Mouse (Mus musculus): ENCODE data around the gene Krt76. TPM values are rescaled to one million over a fixed set of nuclear protein-coding genes. Genes with fewer than 3 reads are reported as not detected.

Krt76 gene
- polyA plus RNA-seq, 1 experiment from 2014 or later = not detected

- Histone ChIP-seq H3K4me1 (ENCODE audit: control insufficient read depth in 2 of 2, insufficient read depth in 2 of 2, low read length in 2 of 2) (peaks cover 11 to 17% of the 10 kb centered on the region in 2 experiments), H3K27me3 (ENCODE audit: control insufficient read depth, insufficient read depth, low read length) (peaks cover 23% of the 10 kb centered on the region; the same call in 1 of the 2 replicates), H3K36me3 (ENCODE audit: control insufficient read depth, insufficient read depth, low read length) (no peaks in the 10 kb centered on the region), H3K4me2 (ENCODE audit: low read length) (no peak overlapping the region), H3K9me3 (ENCODE audit: control insufficient read depth, low read length) (no peaks in the 10 kb centered on the region), H3K27ac (replicated peaks in 1 of 2; ENCODE audit: control insufficient read depth in 1 of 2, insufficient read depth in 1 of 2, low read depth in 2 of 2, low read length in 2 of 2) (no peak overlapping the region), H3K4me3 (ENCODE audit: control insufficient read depth in 1 of 2, insufficient read depth in 1 of 2, low read depth in 1 of 2, low read length in 2 of 2) (no peak overlapping the region), H3K9ac (ENCODE audit: low read length) (no peak overlapping the region)
- WGBS = 64% methylated on average over 12 of the region's 12 CpGs
- ATAC-seq (ENCODE audit: insufficient number of reproducible peaks, insufficient read depth, low FRiP score, low read depth) = no peak
These were observed 34.8 kb upstream of the Krt76 start for GRCm38 (mm10) chr15:101927340-101928080.

DNA sequence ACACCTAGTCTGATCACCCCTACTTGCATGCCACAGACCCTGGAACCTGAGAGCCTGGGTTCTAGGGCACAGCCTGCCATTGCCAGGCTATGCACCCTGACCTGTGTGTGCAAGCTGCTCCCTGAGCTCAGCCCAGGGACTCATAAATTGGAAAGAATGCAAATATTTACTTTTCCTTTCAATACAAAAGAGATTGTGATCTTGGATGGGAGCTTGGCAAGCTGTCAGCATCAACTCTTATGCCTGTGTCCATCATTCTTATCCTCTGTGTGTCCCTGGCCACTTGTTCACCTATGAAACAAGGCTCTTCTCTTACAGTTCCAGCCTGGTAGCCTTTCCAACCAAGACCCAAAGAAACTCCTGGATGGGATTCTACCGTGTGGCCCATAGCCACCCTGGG, 32.3 kb upstream of the Krt76 start:
- no peak overlapping the region for H3K27ac ChIP-seq (replicated peaks in 1 of 2; ENCODE audit: control insufficient read depth in 1 of 2, insufficient read depth in 1 of 2, low read depth in 2 of 2, low read length in 2 of 2)

DNA sequence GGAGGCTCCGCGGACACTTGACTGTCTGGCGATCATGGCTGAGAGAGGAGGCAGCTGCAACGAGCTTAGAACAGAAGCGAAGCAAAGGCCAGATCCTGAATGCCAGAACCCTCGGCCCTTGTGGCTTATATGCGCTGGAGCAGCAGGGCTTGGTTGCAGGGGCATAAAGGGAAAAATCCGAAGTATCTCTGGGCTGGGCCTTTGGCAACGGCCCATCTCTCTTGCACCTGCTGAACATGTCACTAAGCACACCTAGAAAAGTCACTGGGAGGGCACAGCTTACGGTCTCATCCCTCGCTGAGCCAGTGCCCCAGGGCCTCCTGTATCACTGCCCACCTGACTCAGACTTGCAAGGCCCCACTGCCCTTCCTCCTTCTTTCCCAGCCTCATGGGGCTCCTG, 31.9 kb upstream of the Krt76 start, which contains the start of gene Krt4:
Gene Krt4 (minus strand): TSS at position 101 of the 400 bp plus-strand sequence.
- no peak for ATAC-seq (ENCODE audit: insufficient number of reproducible peaks, insufficient read depth, low FRiP score, low read depth)
- Histone ChIP-seq H3K9ac (ENCODE audit: low read length) (no peak within 1 kb of the TSS), H3K4me3 (ENCODE audit: control insufficient read depth in 1 of 2, insufficient read depth in 1 of 2, low read depth in 1 of 2, low read length in 2 of 2) (no peak within 1 kb of the TSS), H3K27me3 (ENCODE audit: control insufficient read depth, insufficient read depth, low read length) (peaks cover 9% of the 10 kb centered on the region; the same call in 1 of the 2 replicates), H3K4me2 (ENCODE audit: low read length) (no peak within 1 kb of the TSS), H3K4me1 (ENCODE audit: control insufficient read depth in 2 of 2, insufficient read depth in 2 of 2, low read length in 2 of 2) (peaks cover 6% of the 10 kb centered on the region in 2 experiments; a peak in 3 of 4 replicates), H3K36me3 (ENCODE audit: control insufficient read depth, insufficient read depth, low read length) (no peaks in the 10 kb centered on the region), H3K9me3 (ENCODE audit: control insufficient read depth, low read length) (no peaks in the 10 kb centered on the region), H3K27ac (replicated peaks in 1 of 2; ENCODE audit: control insufficient read depth in 1 of 2, insufficient read depth in 1 of 2, low read depth in 2 of 2, low read length in 2 of 2) (no peak within 1 kb of the TSS)
- WGBS = 72% methylated on average over 11 of the region's 11 CpGs

More for the DNA sequence above, 32.3 kb upstream of the Krt76 start:
- Histone ChIP-seq H3K9ac (ENCODE audit: low read length) (no peak overlapping the region), H3K27me3 (ENCODE audit: control insufficient read depth, insufficient read depth, low read length) (peaks cover 11% of the 10 kb centered on the region; the same call in 1 of the 2 replicates), H3K36me3 (ENCODE audit: control insufficient read depth, insufficient read depth, low read length) (no peaks in the 10 kb centered on the region), H3K4me1 (ENCODE audit: control insufficient read depth in 2 of 2, insufficient read depth in 2 of 2, low read length in 2 of 2) (peaks cover 9 to 10% of the 10 kb centered on the region in 2 experiments), H3K4me3 (ENCODE audit: control insufficient read depth in 1 of 2, insufficient read depth in 1 of 2, low read depth in 1 of 2, low read length in 2 of 2) (no peak overlapping the region), H3K9me3 (ENCODE audit: control insufficient read depth, low read length) (no peaks in the 10 kb centered on the region), H3K4me2 (ENCODE audit: low read length) (no peak overlapping the region)
- ATAC-seq (ENCODE audit: insufficient number of reproducible peaks, insufficient read depth, low FRiP score, low read depth) = no peak
- WGBS = 81% methylated on average over 1 of the region's 1 CpGs

GRCm38 (mm10) chr15:101922296-101922695, 29.6 kb upstream of the Krt76 start:
- Histone ChIP-seq H3K4me2 (ENCODE audit: low read length) (no peak overlapping the region), H3K27ac (replicated peaks in 1 of 2; ENCODE audit: control insufficient read depth in 1 of 2, insufficient read depth in 1 of 2, low read depth in 2 of 2, low read length in 2 of 2) (no peak overlapping the region), H3K9me3 (ENCODE audit: control insufficient read depth, low read length) (no peaks in the 10 kb centered on the region), H3K4me1 (ENCODE audit: control insufficient read depth in 2 of 2, insufficient read depth in 2 of 2, low read length in 2 of 2) (no peaks in the 10 kb centered on the region), H3K9ac (ENCODE audit: low read length) (no peak overlapping the region), H3K27me3 (ENCODE audit: control insufficient read depth, insufficient read depth, low read length) (peaks cover 5% of the 10 kb centered on the region; the same call in 1 of the 2 replicates), H3K36me3 (ENCODE audit: control insufficient read depth, insufficient read depth, low read length) (no peaks in the 10 kb centered on the region), H3K4me3 (ENCODE audit: control insufficient read depth in 1 of 2, insufficient read depth in 1 of 2, low read depth in 1 of 2, low read length in 2 of 2) (no peak overlapping the region)
- no peak for ATAC-seq (ENCODE audit: insufficient number of reproducible peaks, insufficient read depth, low FRiP score, low read depth)
- WGBS = 85% methylated on average over 2 of the region's 2 CpGs

GRCm38 (mm10) chr15:101916072-101916471, 23.4 kb upstream of the Krt76 start:
- no peaks in the 10 kb centered on the region for H3K27me3 ChIP-seq (ENCODE audit: control insufficient read depth, insufficient read depth, low read length)
- H3K9ac ChIP-seq (ENCODE audit: low read length) = no peak overlapping the region
- H3K27ac ChIP-seq (replicated peaks in 1 of 2; ENCODE audit: control insufficient read depth in 1 of 2, insufficient read depth in 1 of 2, low read depth in 2 of 2, low read length in 2 of 2) = no peak overlapping the region
- ATAC-seq (ENCODE audit: insufficient number of reproducible peaks, insufficient read depth, low FRiP score, low read depth) = no peak
- H3K4me3 ChIP-seq (ENCODE audit: control insufficient read depth in 1 of 2, insufficient read depth in 1 of 2, low read depth in 1 of 2, low read length in 2 of 2) = no peak overlapping the region
- WGBS = 59% methylated on average over 2 of the region's 2 CpGs
- H3K4me2 ChIP-seq (ENCODE audit: low read length) = no peak overlapping the region
- no peaks in the 10 kb centered on the region for H3K4me1 ChIP-seq (ENCODE audit: control insufficient read depth in 2 of 2, insufficient read depth in 2 of 2, low read length in 2 of 2)
- H3K36me3 ChIP-seq (ENCODE audit: control insufficient read depth, insufficient read depth, low read length) = no peaks in the 10 kb centered on the region
- H3K9me3 ChIP-seq (ENCODE audit: control insufficient read depth, low read length) = no peaks in the 10 kb centered on the region

- Histone ChIP-seq H3K4me1 (ENCODE audit: control insufficient read depth in 2 of 2, insufficient read depth in 2 of 2, low read length in 2 of 2) (no peaks in the 10 kb centered on the region), H3K9me3 (ENCODE audit: control insufficient read depth, low read length) (no peaks in the 10 kb centered on the region), H3K27me3 (ENCODE audit: control insufficient read depth, insufficient read depth, low read length) (no peaks in the 10 kb centered on the region), H3K27ac (replicated peaks in 1 of 2; ENCODE audit: control insufficient read depth in 1 of 2, insufficient read depth in 1 of 2, low read depth in 2 of 2, low read length in 2 of 2) (no peak overlapping the region), H3K9ac (ENCODE audit: low read length) (no peak overlapping the region), H3K4me3 (ENCODE audit: control insufficient read depth in 1 of 2, insufficient read depth in 1 of 2, low read depth in 1 of 2, low read length in 2 of 2) (no peak overlapping the region), H3K36me3 (ENCODE audit: control insufficient read depth, insufficient read depth, low read length) (no peaks in the 10 kb centered on the region), H3K4me2 (ENCODE audit: low read length) (no peak overlapping the region)
- WGBS = 65% methylated on average over 5 of the region's 5 CpGs
- ATAC-seq (ENCODE audit: insufficient number of reproducible peaks, insufficient read depth, low FRiP score, low read depth) = no peak
These were observed 12.1 kb upstream of the Krt76 start for GRCm38 (mm10) chr15:101904849-101905248.

- no peaks in the 10 kb centered on the region for H3K4me1 ChIP-seq (ENCODE audit: control insufficient read depth in 2 of 2, insufficient read depth in 2 of 2, low read length in 2 of 2)
- H3K27me3 ChIP-seq (ENCODE audit: control insufficient read depth, insufficient read depth, low read length) = no peaks in the 10 kb centered on the region
- H3K9ac ChIP-seq (ENCODE audit: low read length) = no peak overlapping the region
- H3K4me3 ChIP-seq (ENCODE audit: control insufficient read depth in 1 of 2, insufficient read depth in 1 of 2, low read depth in 1 of 2, low read length in 2 of 2) = no peak overlapping the region
- H3K9me3 ChIP-seq (ENCODE audit: control insufficient read depth, low read length) = no peaks in the 10 kb centered on the region
- no peak for ATAC-seq (ENCODE audit: insufficient number of reproducible peaks, insufficient read depth, low FRiP score, low read depth)
- no peaks in the 10 kb centered on the region for H3K36me3 ChIP-seq (ENCODE audit: control insufficient read depth, insufficient read depth, low read length)
- no peak overlapping the region for H3K27ac ChIP-seq (replicated peaks in 1 of 2; ENCODE audit: control insufficient read depth in 1 of 2, insufficient read depth in 1 of 2, low read depth in 2 of 2, low read length in 2 of 2)
- no peak overlapping the region for H3K4me2 ChIP-seq (ENCODE audit: low read length)
- WGBS = 45% methylated on average over 12 of the region's 12 CpGs
These were observed 9.7 kb upstream of the Krt76 start for GRCm38 (mm10) chr15:101902171-101903149.

Measured in heart, embryonic 14.5 days (tissue).